In genomic region chr1:135531081-135531480, GRCm38 (mm10) we compare ENCODE assay signal across 8 mouse cellular contexts.
DNase-seq lines count a peak whose midpoint lies in the region; ATAC-seq lines count a peak whose summit lies in the region.

No protein-coding gene starts in this region.

- 43% methylated on average over 10 of the region's 10 CpGs for WGBS in lung, embryonic 16.5 days
- 55% methylated on average over 10 of the region's 10 CpGs for WGBS in heart, embryonic 15.5 days
- WGBS in stomach, embryonic 14.5 days = 39% methylated on average over 10 of the region's 10 CpGs

- H3K9me3 ChIP-seq in lung, embryonic 16.5 days (ENCODE audit: control insufficient read depth, low read length) = no peaks in the 10 kb centered on the region
- no peaks in the 10 kb centered on the region for H3K9me3 ChIP-seq in heart, embryonic 15.5 days (replicated peaks)
- H3K9me3 ChIP-seq in stomach, embryonic 14.5 days (ENCODE audit: control insufficient read depth, low read depth, low read length) = no peaks in the 10 kb centered on the region

- H3K4me3 ChIP-seq in lung, embryonic 16.5 days (ENCODE audit: low read length) = no peak overlapping the region
- H3K4me3 ChIP-seq in heart, embryonic 15.5 days = no peak overlapping the region
- no peak overlapping the region for H3K4me3 ChIP-seq in stomach, embryonic 14.5 days (ENCODE audit: low read depth, low read length)

- H3K4me2 ChIP-seq in lung, embryonic 16.5 days (ENCODE audit: low read depth, low read length) = no peak overlapping the region
- H3K4me2 ChIP-seq in heart, embryonic 15.5 days = no peak overlapping the region
- H3K4me2 ChIP-seq in stomach, embryonic 14.5 days (replicated peaks; ENCODE audit: low read depth, low read length) = no peak overlapping the region

- H3K27me3 ChIP-seq in lung, embryonic 16.5 days (ENCODE audit: control insufficient read depth, insufficient read depth, low read depth, low read length) = no peaks in the 10 kb centered on the region
- no peaks in the 10 kb centered on the region for H3K27me3 ChIP-seq in heart, embryonic 15.5 days
- H3K27me3 ChIP-seq in stomach, embryonic 14.5 days (ENCODE audit: control insufficient read depth, insufficient read depth, low read length) = no peaks in the 10 kb centered on the region

- peak; percentile 72 for ATAC-seq in lung, embryonic 16.5 days (ENCODE audit: low read depth)
- 0 out of 2 replicates have a peak, but pooled peaks have one; percentile 36 for ATAC-seq in heart, embryonic 15.5 days (replicated peaks; ENCODE audit: insufficient number of reproducible peaks, insufficient read depth, low FRiP score, low read depth)
- no peak for ATAC-seq in stomach, embryonic 14.5 days (ENCODE audit: insufficient number of reproducible peaks, insufficient read depth, low FRiP score, low read depth)

- H3K36me3 ChIP-seq in lung, embryonic 16.5 days (ENCODE audit: control insufficient read depth, insufficient read depth, low read length) = no peaks in the 10 kb centered on the region
- H3K36me3 ChIP-seq in heart, embryonic 15.5 days = peaks cover 7% of the 10 kb centered on the region; the same call in 1 of the 2 replicates
- H3K36me3 ChIP-seq in stomach, embryonic 14.5 days (ENCODE audit: control insufficient read depth, insufficient read depth, low read length) = peaks cover 3% of the 10 kb centered on the region; the same call in 1 of the 2 replicates

- H3K4me1 ChIP-seq in lung, embryonic 16.5 days (replicated peaks; ENCODE audit: control insufficient read depth, insufficient read depth, low read length) = peaks cover 18% of the 10 kb centered on the region
- peaks cover 28% of the 10 kb centered on the region for H3K4me1 ChIP-seq in heart, embryonic 15.5 days (replicated peaks)
- H3K4me1 ChIP-seq in stomach, embryonic 14.5 days (ENCODE audit: control insufficient read depth, insufficient read depth, low read length) = peaks cover 16% of the 10 kb centered on the region; the same call in 1 of the 2 replicates

- DNase-seq in adrenal gland, postnatal 14 days = peak; percentile 42
- no peak for DNase-seq in adrenal gland, adult 18-20 months (ENCODE audit: low spot score in 2 of 2)
- no peak for DNase-seq in lung, postnatal 25 days (ENCODE audit: low spot score)
- no peak for DNase-seq in liver
- no peak for DNase-seq in thymus, adult 18-20 months

- H3K27ac ChIP-seq in lung, embryonic 16.5 days (ENCODE audit: low read length) = no peak overlapping the region
- H3K27ac ChIP-seq in heart, embryonic 15.5 days = peak overlapping the region; percentile 58
- H3K27ac ChIP-seq in stomach, embryonic 14.5 days (ENCODE audit: low read length) = peak overlapping the region; percentile 34; the same call in 1 of the 2 replicates

- no peak overlapping the region for H3K9ac ChIP-seq in lung, embryonic 16.5 days (ENCODE audit: low read length)
- no peak overlapping the region for H3K9ac ChIP-seq in heart, embryonic 15.5 days
- H3K9ac ChIP-seq in stomach, embryonic 14.5 days (replicated peaks; ENCODE audit: low read depth, low read length) = no peak overlapping the region
